Mouse (Mus musculus) MEL (cell line): ENCODE measurements at regions not wholly inside any gene's neighbourhood (a gene's known extent, or its start where the extent isn't known, plus 50 kb on each side); places are given as distances from the start of the nearest gene placed in this dataset.

Experiments used
- CTCF ChIP-seq, 3 experiments: IDR thresholded peaks in 2 of 3; conservative IDR thresholded peaks in 1 of 3; 2 replicates each; pipeline ENCODE4 v1.5.1; 2011 to 2012; ENCODE audit warnings: low read length in 3 of 3, low read depth in 2 of 3, mild to moderate bottlenecking in 2 of 3, improper control_type of control experiment in 1 of 3, inconsistent platforms in 1 of 3, mixed read lengths in 1 of 3, moderate library complexity in 1 of 3; ENCODE audit not compliant: control insufficient read depth in 1 of 3, insufficient read depth in 1 of 3, poor library complexity in 1 of 3, severe bottlenecking in 1 of 3
- E2F4 ChIP-seq: IDR thresholded peaks from 2 replicates; pipeline ENCODE4 v1.6.1; 2011; ENCODE audit warnings: low read depth, low read length, improper control_type of control experiment, borderline replicate concordance
- ELF1 ChIP-seq: IDR thresholded peaks from 2 replicates; pipeline ENCODE4 v1.6.1; 2014; ENCODE audit warnings: low read depth, mild to moderate bottlenecking, inconsistent platforms, low read length, improper control_type of control experiment, moderate library complexity
- EP300 ChIP-seq, 2 experiments: IDR thresholded peaks; 2 replicates each; pipeline ENCODE4 v1.6.1; 2011; ENCODE audit warnings: improper control_type of control experiment in 2 of 2, low read length in 2 of 2, low read depth in 1 of 2, mild to moderate bottlenecking in 1 of 2
- GATA1 ChIP-seq: IDR thresholded peaks from 2 replicates; pipeline ENCODE4 v1.6.1; 2011; ENCODE audit warnings: low read depth, low read length, improper control_type of control experiment
- MAZ ChIP-seq: IDR thresholded peaks from 2 replicates; pipeline ENCODE4 v1.6.1; 2012; ENCODE audit warnings: low read depth, mild to moderate bottlenecking, inconsistent platforms, low read length, improper control_type of control experiment
- MXI1 ChIP-seq: IDR thresholded peaks from 2 replicates; pipeline ENCODE4 v1.6.1; 2011; ENCODE audit warnings: mild to moderate bottlenecking, low read depth, low read length, improper control_type of control experiment
- POLR2A ChIP-seq, 2 experiments: IDR thresholded peaks; 2 replicates each; pipeline ENCODE4 v1.6.1; 2011 to 2012; ENCODE audit warnings: low read length in 2 of 2, mild to moderate bottlenecking in 2 of 2, control low read depth in 1 of 2, improper control_type of control experiment in 1 of 2, low read depth in 1 of 2, moderate library complexity in 1 of 2; ENCODE audit not compliant: control insufficient read depth in 1 of 2, insufficient read depth in 1 of 2, poor library complexity in 1 of 2
- TBP ChIP-seq: IDR thresholded peaks from 2 replicates; pipeline ENCODE4 v1.8.0; 2011; ENCODE audit warnings: low read depth, low read length, improper control_type of control experiment
- TCF12 ChIP-seq: IDR thresholded peaks from 2 replicates; pipeline ENCODE4 v1.6.1; 2014; ENCODE audit warnings: low read depth, mild to moderate bottlenecking, inconsistent platforms, low read length, improper control_type of control experiment, moderate library complexity
- ZNF384 ChIP-seq: IDR thresholded peaks from 2 replicates; pipeline ENCODE4 v1.6.1; 2012; ENCODE audit warnings: low read depth, mild to moderate bottlenecking, inconsistent platforms, low read length, improper control_type of control experiment

DNA sequence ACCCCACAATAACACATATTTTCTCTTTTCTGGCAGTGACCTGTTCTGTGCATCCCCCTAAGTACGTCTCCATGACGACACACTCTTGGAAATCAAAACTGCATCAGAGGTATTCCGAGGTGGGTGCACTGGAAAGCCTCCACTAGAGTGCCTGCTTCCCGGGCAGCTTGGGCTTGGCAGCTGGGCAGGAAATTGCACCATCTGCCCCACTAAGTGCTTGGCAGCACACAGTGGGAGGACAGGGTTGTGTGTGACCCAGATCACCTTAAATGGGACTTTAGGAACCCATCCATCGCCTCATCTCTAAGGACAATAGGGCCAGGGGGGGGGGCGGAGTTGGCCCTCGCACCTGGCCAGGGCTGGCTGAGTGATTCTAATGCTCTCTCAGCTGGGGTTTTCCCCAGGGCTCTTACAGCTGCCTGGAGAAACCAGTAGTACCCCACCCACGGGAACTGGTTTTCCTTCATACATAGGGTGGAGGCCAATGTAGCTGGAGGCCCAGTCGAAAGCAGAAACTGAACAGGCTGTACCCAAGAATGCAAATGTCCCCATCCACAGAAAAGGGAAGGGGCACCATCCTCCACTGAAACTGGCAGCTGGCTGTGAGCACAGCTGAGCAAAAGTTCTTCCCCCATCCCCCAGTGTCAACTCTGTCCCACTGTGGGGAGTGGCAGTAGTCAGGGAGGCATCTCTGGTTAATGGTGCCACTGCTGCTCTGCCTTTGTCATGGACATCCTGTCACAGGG is 75.7 kb downstream of the Cryaa start:
- TF ChIP-seq GATA1 = no peak
- TF ChIP-seq MAZ = no peak
- no peak for TF ChIP-seq CTCF (IDR thresholded peaks at IDR 0.05 in 2 of 3, conservative IDR thresholded peaks at IDR 0.05 in 1 of 3; ENCODE audit: control insufficient read depth in 1 of 3, insufficient read depth in 1 of 3, low read depth in 2 of 3, low read length in 3 of 3, poor library complexity in 1 of 3, severe bottlenecking in 1 of 3)
- TF ChIP-seq TBP = no peak
- TF ChIP-seq POLR2A (IDR thresholded peaks at IDR 0.05; ENCODE audit: control insufficient read depth in 1 of 2, insufficient read depth in 1 of 2, low read depth in 1 of 2, low read length in 2 of 2, poor library complexity in 1 of 2) = no peak
- TF ChIP-seq TCF12 = no peak
- TF ChIP-seq EP300 (IDR thresholded peaks at IDR 0.05; ENCODE audit: low read depth in 1 of 2, low read length in 2 of 2) = no peak
- TF ChIP-seq ELF1 = no peak
- TF ChIP-seq MXI1 = no peak
- no peak for TF ChIP-seq E2F4
- no peak for TF ChIP-seq ZNF384
